Mouse (Mus musculus) bone marrow, adult 2 months (tissue): ENCODE results near the gene Psmd4.

Experiments
- CTCF ChIP-seq: fragments of 200-500 bp; IDR thresholded peaks from 2 replicates; pipeline ENCODE4 v1.5.1; 2011; ENCODE audit warnings: low read length, control low read depth; ENCODE audit not compliant: control insufficient read depth, insufficient read depth
- POLR2A ChIP-seq: fragments of 200-500 bp; IDR thresholded peaks from 2 replicates; pipeline ENCODE4 v1.6.1; 2011; ENCODE audit warnings: low read depth, mild to moderate bottlenecking, control low read depth, low read length, borderline replicate concordance; ENCODE audit not compliant: control insufficient read depth

DNA sequence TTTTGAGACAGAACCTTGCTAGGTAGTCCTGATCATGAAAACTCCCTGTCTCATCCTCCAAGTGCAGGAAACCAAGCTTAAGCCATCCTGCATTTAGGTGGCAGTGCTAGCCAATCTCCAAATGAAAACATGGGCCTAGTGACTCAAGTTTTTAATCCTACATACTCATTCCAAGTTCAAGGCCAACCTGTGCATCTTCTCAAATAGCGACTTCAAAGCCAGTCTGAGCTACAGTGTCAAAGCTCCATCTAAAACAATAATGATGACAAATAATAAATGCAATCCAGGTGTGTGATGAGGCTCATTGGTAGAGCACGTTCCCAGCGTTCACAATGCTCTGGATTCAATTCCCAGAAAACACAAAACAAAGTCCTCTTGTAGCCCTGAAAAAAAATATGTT, 789 bp downstream of the Psmd4 start:
- TF ChIP-seq CTCF, result no peak
- no peak for TF ChIP-seq POLR2A
